Mouse (Mus musculus) neutrophil, adult 59 days (primary cell): ENCODE results near the gene Rap1gds1. TPM values are rescaled to one million over a fixed set of nuclear protein-coding genes. Genes with fewer than 3 reads are reported as not detected.

Experiments
- total RNA-seq, 2 experiments: library from RNA; stranded (reverse); gene quantifications; 1 replicate in 1 of 2; 2 replicates in 1 of 2; pipeline ENCODE4 v1.2.4; 2023

The Rap1gds1 gene
- total RNA-seq, result 10 to 100 TPM; 53.0 to 53.1 TPM

DNA sequence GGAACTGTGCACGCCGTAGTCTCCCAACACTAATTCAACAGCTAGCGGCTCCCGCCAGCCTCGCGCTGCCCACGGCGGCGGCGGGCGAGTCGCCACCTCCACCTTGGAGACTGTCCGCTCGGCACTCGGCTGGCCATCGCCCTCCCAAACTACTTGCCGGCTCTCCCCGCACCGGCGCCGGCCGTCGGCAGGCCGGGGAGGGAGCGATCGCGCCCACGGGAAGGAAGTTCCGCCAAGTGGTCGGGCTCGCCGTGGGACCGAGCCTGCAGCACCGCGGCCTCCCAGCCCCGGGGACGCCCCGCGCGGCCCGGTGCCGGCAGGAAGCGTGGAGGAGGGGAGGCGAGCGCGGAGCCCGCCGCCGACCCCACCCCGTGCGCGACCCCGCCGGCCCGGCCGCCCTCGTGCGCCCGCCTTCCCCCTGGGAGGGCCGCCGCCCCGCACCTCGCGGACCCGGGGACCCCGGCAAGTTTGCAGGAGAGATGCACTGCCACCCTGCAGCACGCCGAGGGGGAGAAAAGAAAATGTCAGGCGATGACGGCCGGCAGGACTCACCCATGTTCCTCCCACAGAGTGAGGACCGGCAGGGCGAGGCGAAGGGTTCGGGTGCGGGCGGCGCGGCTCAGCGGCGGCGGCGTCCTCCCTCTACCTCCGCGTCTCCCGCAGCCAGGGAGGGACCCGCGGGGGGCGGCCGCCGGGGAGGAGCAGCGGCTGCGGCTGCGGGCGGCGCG is at the start of gene Rap1gds1:
TSS of gene Rap1gds1 (minus strand) at position 718 of the 728 bp plus-strand sequence.

Other genes starting within 250 kb of the Rap1gds1 start
- gene Stpg2, start 130.5 kb upstream of the Rap1gds1 start, total RNA-seq, result not detected